Mouse (Mus musculus): ENCODE measurements around the gene Tas2r144. TPM values are rescaled to one million over a fixed set of nuclear protein-coding genes. Genes with fewer than 3 reads are reported as not detected.

Gene Tas2r144
- polyA plus RNA-seq, 1 experiment from 2014 or later: not detected

GRCm38 (mm10) chr6:42257303-42257863, 42.3 kb downstream of the Tas2r144 start:
- WGBS: 18% methylated on average over 11 of the region's 11 CpGs
- ATAC-seq (ENCODE audit: insufficient number of reproducible peaks, low FRiP score, low TSS enrichment, low read depth) (no peak; the same call in 1 of the 2 replicates), DNase-seq (ENCODE audit: low spot score) (peak; percentile 61)
- Histone ChIP-seq H3K9me3 (ENCODE audit: control insufficient read depth, low read length) (no peaks in the 10 kb centered on the region), H3K4me1 (ENCODE audit: control insufficient read depth, insufficient read depth, low read length) (no peaks in the 10 kb centered on the region), H3K36me3 (ENCODE audit: control insufficient read depth, insufficient read depth, low read length) (no peaks in the 10 kb centered on the region), H3K4me3 (ENCODE audit: low read depth, low read length) (no peak overlapping the region), H3K9ac (ENCODE audit: low read length) (no peak overlapping the region), H3K4me2 (ENCODE audit: low read depth, severe bottlenecking) (no peak overlapping the region), H3K27me3 (ENCODE audit: control insufficient read depth, insufficient read depth, low read length) (no peaks in the 10 kb centered on the region), H3K27ac (replicated peaks; ENCODE audit: low read depth, low read length) (no peak overlapping the region)

- Histone ChIP-seq H3K36me3 (ENCODE audit: control insufficient read depth, insufficient read depth, low read length) (no peaks in the 10 kb centered on the region), H3K9ac (ENCODE audit: low read length) (no peak overlapping the region), H3K9me3 (ENCODE audit: control insufficient read depth, low read length) (no peaks in the 10 kb centered on the region), H3K27me3 (ENCODE audit: control insufficient read depth, insufficient read depth, low read length) (no peaks in the 10 kb centered on the region), H3K27ac (replicated peaks; ENCODE audit: low read depth, low read length) (no peak overlapping the region), H3K4me3 (ENCODE audit: low read depth, low read length) (no peak overlapping the region), H3K4me2 (ENCODE audit: low read depth, severe bottlenecking) (no peak overlapping the region), H3K4me1 (ENCODE audit: control insufficient read depth, insufficient read depth, low read length) (no peaks in the 10 kb centered on the region)
- ATAC-seq (ENCODE audit: insufficient number of reproducible peaks, low FRiP score, low TSS enrichment, low read depth) (no peak), DNase-seq (ENCODE audit: low spot score) (no peak)
- 64% methylated on average over 6 of the region's 6 CpGs for WGBS
Observed at GRCm38 (mm10) chr6:42260430-42260829, 45.3 kb downstream of the Tas2r144 start.

- peak within 1 kb of the TSS; percentile 29 for H3K4me2 ChIP-seq (ENCODE audit: low read depth, severe bottlenecking)
- no peaks in the 10 kb centered on the region for H3K27me3 ChIP-seq (ENCODE audit: control insufficient read depth, insufficient read depth, low read length)
- DNase-seq (ENCODE audit: low spot score) (no peak), ATAC-seq (ENCODE audit: insufficient number of reproducible peaks, low FRiP score, low TSS enrichment, low read depth) (no peak)
- no peaks in the 10 kb centered on the region for H3K4me1 ChIP-seq (ENCODE audit: control insufficient read depth, insufficient read depth, low read length)
- no peaks in the 10 kb centered on the region for H3K36me3 ChIP-seq (ENCODE audit: control insufficient read depth, insufficient read depth, low read length)
- 11% methylated on average over 20 of the region's 20 CpGs for WGBS
- no peaks in the 10 kb centered on the region for H3K9me3 ChIP-seq (ENCODE audit: control insufficient read depth, low read length)
- peak within 1 kb of the TSS; percentile 52; the same call in 1 of the 2 replicates for H3K9ac ChIP-seq (ENCODE audit: low read length)
- H3K4me3 ChIP-seq (ENCODE audit: low read depth, low read length): peak within 1 kb of the TSS; percentile 15; the same call in 1 of the 2 replicates
- H3K27ac ChIP-seq (replicated peaks; ENCODE audit: low read depth, low read length): no peak within 1 kb of the TSS
Observed at GRCm38 (mm10) chr6:42261524-42262170, 46.5 kb downstream of the Tas2r144 start, which contains the start of gene Tmem139. Gene Tmem139, plus strand, starts transcription at chr6:42261970.

- peak within 1 kb of the TSS; percentile 91 for H3K9ac ChIP-seq (ENCODE audit: low read length)
- peak; percentile 99 for ATAC-seq (ENCODE audit: insufficient number of reproducible peaks, low FRiP score, low TSS enrichment, low read depth)
- WGBS: under 1% methylated on average over 43 of the region's 51 CpGs
- peak; percentile 97 for DNase-seq (ENCODE audit: low spot score)
- no peaks in the 10 kb centered on the region for H3K27me3 ChIP-seq (ENCODE audit: control insufficient read depth, insufficient read depth, low read length)
- peaks cover 12% of the 10 kb centered on the region; the same call in 1 of the 2 replicates for H3K36me3 ChIP-seq (ENCODE audit: control insufficient read depth, insufficient read depth, low read length)
- H3K9me3 ChIP-seq (ENCODE audit: control insufficient read depth, low read length): no peaks in the 10 kb centered on the region
- no peaks in the 10 kb centered on the region for H3K4me1 ChIP-seq (ENCODE audit: control insufficient read depth, insufficient read depth, low read length)
- peak within 1 kb of the TSS; percentile 68 for H3K27ac ChIP-seq (replicated peaks; ENCODE audit: low read depth, low read length)
- H3K4me3 ChIP-seq (ENCODE audit: low read depth, low read length): peak within 1 kb of the TSS; percentile 56
- peak within 1 kb of the TSS; percentile 61 for H3K4me2 ChIP-seq (ENCODE audit: low read depth, severe bottlenecking)
Observed at GRCm38 (mm10) chr6:42264626-42265312, 49.6 kb downstream of the Tas2r144 start, which contains the start of gene Casp2. Gene Casp2, plus strand, starts transcription at chr6:42264985.

Other genes with a start within 250 kb of the Tas2r144 start
- gene Sval3, start 247.2 kb upstream of the Tas2r144 start, polyA plus RNA-seq (2014; fragmentation: Nextera tagmentation; extraction: Ambion mirVana): not detected in 2 replicates
- gene Sva, start 176.9 kb upstream of the Tas2r144 start, polyA plus RNA-seq (2014; fragmentation: Nextera tagmentation; extraction: Ambion mirVana): not detected in 2 replicates
- gene Tas2r139, start 74.4 kb upstream of the Tas2r144 start, polyA plus RNA-seq (2014; fragmentation: Nextera tagmentation; extraction: Ambion mirVana): not detected in 2 replicates
- 21.1 and 22.6 TPM in 2 replicates for gene Gstk1, start 30.6 kb downstream of the Tas2r144 start, polyA plus RNA-seq (2014; fragmentation: Nextera tagmentation; extraction: Ambion mirVana)
- 1.5 TPM in 2 replicates for gene Tmem139, start 46.6 kb downstream of the Tas2r144 start, polyA plus RNA-seq (2014; fragmentation: Nextera tagmentation; extraction: Ambion mirVana)
- 78.3 and 82.6 TPM in 2 replicates for gene Casp2, start 49.7 kb downstream of the Tas2r144 start, polyA plus RNA-seq (2014; fragmentation: Nextera tagmentation; extraction: Ambion mirVana)
- gene Clcn1, start 71.4 kb downstream of the Tas2r144 start, polyA plus RNA-seq (2014; fragmentation: Nextera tagmentation; extraction: Ambion mirVana): 0.69 and 1.1 TPM in 2 replicates
- 0.85 and 0.89 TPM in 2 replicates for gene Fam131b, start 109.3 kb downstream of the Tas2r144 start, polyA plus RNA-seq (2014; fragmentation: Nextera tagmentation; extraction: Ambion mirVana)
- 97.7 and 101 TPM in 2 replicates for gene Zyx, start 134.3 kb downstream of the Tas2r144 start, polyA plus RNA-seq (2014; fragmentation: Nextera tagmentation; extraction: Ambion mirVana)
- 2.5 and 4.6 TPM in 2 replicates for gene Epha1, start 157.9 kb downstream of the Tas2r144 start, polyA plus RNA-seq (2014; fragmentation: Nextera tagmentation; extraction: Ambion mirVana)
- gene Tas2r143, start 184.9 kb downstream of the Tas2r144 start, polyA plus RNA-seq (2014; fragmentation: Nextera tagmentation; extraction: Ambion mirVana): not detected in 2 replicates
- gene Tas2r135, start 190.1 kb downstream of the Tas2r144 start, polyA plus RNA-seq (2014; fragmentation: Nextera tagmentation; extraction: Ambion mirVana): not detected in 2 replicates
- not detected in 2 replicates for gene Tas2r126, start 219.2 kb downstream of the Tas2r144 start, polyA plus RNA-seq (2014; fragmentation: Nextera tagmentation; extraction: Ambion mirVana)
- not detected in 2 replicates for gene Olfr458, start 249.9 kb downstream of the Tas2r144 start, polyA plus RNA-seq (2014; fragmentation: Nextera tagmentation; extraction: Ambion mirVana)

Data from limb, embryonic 11.5 days (tissue).